Mouse (Mus musculus) left cerebral cortex, postnatal 36 days (tissue): ENCODE measurements around the gene Ptprs. TPM values are rescaled to one million over a fixed set of nuclear protein-coding genes. Genes with fewer than 3 reads are reported as not detected.

ENCODE experiments used
- DNase-seq, 2 experiments: peaks; one replicate each; pipeline ENCODE4 v3.0.0; 2021 to 2022; ENCODE audit warnings: low spot score in 2 of 2, mixed read lengths in 1 of 2
- intact Hi-C: fragments of 180-260 bp; cut with DNase I; formaldehyde crosslinking; loops from one replicate; pipeline ENCODE4 v1.15.1; 2025
- total RNA-seq, 2 experiments: library from RNA; stranded (reverse); gene quantifications; 2 replicates each; pipeline ENCODE4 v1.2.3; 2021

Gene Ptprs
- total RNA-seq, 2 experiments from 2014 or later: 576 to 675 TPM

- intact Hi-C loops: no loop called here
Observed at GRCm38 (mm10) chr17:56499229-56499628, 22.9 kb upstream of the Ptprs start.

GRCm38 (mm10) chr17:56494480-56494879 is 18.2 kb upstream of the Ptprs start:
- intact Hi-C loops: no loop called here
- DNase-seq: no peak

More at GRCm38 (mm10) chr17:56499229-56499628, 22.9 kb upstream of the Ptprs start:
- no peak for DNase-seq

GRCm38 (mm10) chr17:56493841-56494240 is 17.6 kb upstream of the Ptprs start:
- DNase-seq: peak; percentile 79 to 83
- intact Hi-C loops: no loop called here

- DNase-seq: peak in 1 of 2 experiments; percentile 53
- intact Hi-C loops: no loop called here
Observed at GRCm38 (mm10) chr17:56490438-56491152, 14.3 kb upstream of the Ptprs start.

- DNase-seq: no peak
- intact Hi-C loops: loop anchor here (5.0 kb wide), 1 partner anchor 64 kb away; the partner anchor contains the start of gene Gm20219
Observed at GRCm38 (mm10) chr17:56488028-56488427, 11.7 kb upstream of the Ptprs start.

GRCm38 (mm10) chr17:56487441-56487888 is 11.2 kb upstream of the Ptprs start:
- intact Hi-C loops: loop anchor here (5.0 kb wide), 1 partner anchor 65 kb away; the partner anchor contains the start of gene Gm20219
- no peak for DNase-seq

- intact Hi-C loops: loop anchor here (5.0 kb wide), 1 partner anchor 66 kb away; the partner anchor contains the start of gene Gm20219
- no peak for DNase-seq
Observed at GRCm38 (mm10) chr17:56485926-56486325, 9.6 kb upstream of the Ptprs start.

GRCm38 (mm10) chr17:56485118-56485517 is 8.8 kb upstream of the Ptprs start:
- no peak for DNase-seq
- intact Hi-C loops: loop anchor here (5.0 kb wide), 1 partner anchor 67 kb away; the partner anchor contains the start of gene Gm20219

- intact Hi-C loops: no loop called here
- no peak for DNase-seq
Observed at GRCm38 (mm10) chr17:56482671-56483070, 6.4 kb upstream of the Ptprs start.

GRCm38 (mm10) chr17:56479358-56479757 is 3.1 kb upstream of the Ptprs start:
- intact Hi-C loops: loop anchor here (5.0 kb wide), 1 partner anchor 122 kb away; no protein-coding TSS in a partner anchor
- peak in 1 of 2 experiments; percentile 54 for DNase-seq

- no peak for DNase-seq
- intact Hi-C loops: loop anchor here (5.0 kb wide), 1 partner anchor 121 kb away; no protein-coding TSS in a partner anchor
Observed at GRCm38 (mm10) chr17:56478191-56478611, 1.9 kb upstream of the Ptprs start.

- no peak for DNase-seq
- intact Hi-C loops: loop anchor here (5.0 kb wide), 1 partner anchor 120 kb away; no protein-coding TSS in a partner anchor
Observed at GRCm38 (mm10) chr17:56477191-56477818, 1.0 kb upstream of the Ptprs start.

- peak; percentile 63 to 72 for DNase-seq
- intact Hi-C loops: loop anchor here (2.0 to 5.0 kb wide), 2 partner anchors 49 to 118 kb away; no protein-coding TSS in a partner anchor
Observed at GRCm38 (mm10) chr17:56475584-56476401, 490 bp downstream of the Ptprs start.

GRCm38 (mm10) chr17:56474831-56475581 is 1.3 kb downstream of the Ptprs start:
- intact Hi-C loops: loop anchor here (2.0 to 5.0 kb wide), 2 partner anchors 48 to 118 kb away; no protein-coding TSS in a partner anchor
- peak; percentile 71 to 77 for DNase-seq

- DNase-seq: no peak
- intact Hi-C loops: loop anchor here (2.0 kb wide), 1 partner anchor 48 kb away; no protein-coding TSS in a partner anchor
Observed at GRCm38 (mm10) chr17:56474311-56474830, 1.9 kb downstream of the Ptprs start.

- DNase-seq: no peak
- intact Hi-C loops: no loop called here
Observed at GRCm38 (mm10) chr17:56473611-56473905, 2.7 kb downstream of the Ptprs start.

GRCm38 (mm10) chr17:56472733-56473610 is 3.3 kb downstream of the Ptprs start:
- peak in 1 of 2 experiments; percentile 63 for DNase-seq
- intact Hi-C loops: no loop called here

- no peak for DNase-seq
- intact Hi-C loops: no loop called here
Observed at GRCm38 (mm10) chr17:56472121-56472520, 4.2 kb downstream of the Ptprs start.
